Mouse (Mus musculus): ENCODE results near the gene Ifna13. TPM values are rescaled to one million over a fixed set of nuclear protein-coding genes. Genes with fewer than 3 reads are reported as not detected.

Ifna13 gene
- polyA plus RNA-seq (2012; fragmentation: generic; extraction: Trizol) = not detected
- long read RNA-seq, experiment 1 = 0 reads
- long read RNA-seq, experiment 2 = 0 reads

DNA sequence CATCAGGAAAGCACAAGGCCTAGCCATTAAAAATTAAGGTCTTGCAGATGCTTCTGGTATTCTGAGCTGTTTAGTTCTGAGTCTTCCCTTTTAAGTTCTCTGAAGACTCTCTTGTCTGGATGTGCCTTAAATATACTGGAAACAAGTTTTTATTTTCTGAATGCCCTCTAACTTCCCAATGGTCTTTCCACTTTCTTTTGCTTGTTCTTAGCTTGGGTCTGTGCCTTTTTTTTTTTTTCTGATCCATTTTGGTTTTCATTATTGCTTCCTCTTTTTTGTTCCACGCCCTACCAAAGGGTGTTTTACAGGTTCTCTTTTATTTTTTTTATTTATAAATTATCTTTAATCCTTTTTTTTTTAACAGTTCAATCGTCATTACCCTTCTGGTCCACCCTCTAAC is at the start of gene Ifna13:
Ifna13 (minus strand) TSS at position 101 of the 400 bp plus-strand sequence.
- Histone ChIP-seq H3K79me2 (ENCODE audit: control insufficient read depth, insufficient read depth) (no peaks in the 10 kb centered on the region), H3K27me3 (ENCODE audit: control insufficient read depth, insufficient read depth, insufficient read length) (no peaks in the 10 kb centered on the region), H3K4me3 (ENCODE audit: insufficient read depth, poor library complexity, severe bottlenecking) (no peak within 1 kb of the TSS), H3K79me3 (ENCODE audit: low read depth) (no peaks in the 10 kb centered on the region), H3K36me3 (ENCODE audit: control insufficient read depth, insufficient read depth) (no peaks in the 10 kb centered on the region), H3ac (ENCODE audit: control insufficient read depth, insufficient read length, low read depth) (no peak within 1 kb of the TSS)
- TF ChIP-seq FOSL1 (IDR thresholded peaks at IDR 0.05; ENCODE audit: insufficient read depth, low read length, poor library complexity, severe bottlenecking) (no peak), MYOG (IDR thresholded peaks at IDR 0.05; ENCODE audit: control insufficient read depth, extremely low read depth, insufficient read length) (no peak), MYOD1 (IDR thresholded peaks at IDR 0.05; ENCODE audit: control insufficient read depth, insufficient read length, low read depth) (no peak), CEBPB (IDR thresholded peaks at IDR 0.05; ENCODE audit: low read depth) (no peak), USF1 (IDR thresholded peaks at IDR 0.05; ENCODE audit: low read depth) (no peak), MAX (IDR thresholded peaks at IDR 0.05) (no peak), CTCF (IDR thresholded peaks at IDR 0.05; ENCODE audit: control insufficient read depth, insufficient read depth, insufficient read length) (no peak)

DNA sequence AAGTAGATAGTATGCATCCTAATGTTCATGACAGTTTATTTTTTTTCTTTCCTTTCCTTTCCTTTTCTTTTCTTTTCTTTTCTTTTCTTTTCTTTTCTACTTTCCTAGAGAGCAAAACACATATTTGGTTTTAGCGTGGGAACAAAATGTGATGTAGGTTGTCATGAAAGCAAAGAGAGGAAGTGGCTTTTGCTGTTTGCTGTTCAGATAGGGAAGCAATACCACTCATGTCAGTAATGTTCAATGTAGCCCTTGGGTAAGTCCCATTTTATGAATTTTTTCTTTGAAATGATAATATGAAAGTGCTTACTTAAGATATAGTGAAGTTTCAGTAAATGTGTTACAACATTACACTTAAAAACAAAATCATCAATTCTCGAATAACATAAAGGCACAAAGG is 49.1 kb upstream of the Ifna13 start:
- no peaks in the 10 kb centered on the region for H3K36me3 ChIP-seq (ENCODE audit: control insufficient read depth, insufficient read depth)
- TF ChIP-seq MYOD1 (IDR thresholded peaks at IDR 0.05; ENCODE audit: control insufficient read depth, insufficient read length, low read depth) = no peak
- H3K27me3 ChIP-seq (ENCODE audit: control insufficient read depth, insufficient read depth, insufficient read length) = peaks cover 3% of the 10 kb centered on the region
- no peaks in the 10 kb centered on the region for H3K79me2 ChIP-seq (ENCODE audit: control insufficient read depth, insufficient read depth)
- no peak overlapping the region for H3ac ChIP-seq (ENCODE audit: control insufficient read depth, insufficient read length, low read depth)
- no peak overlapping the region for H3K4me3 ChIP-seq (ENCODE audit: insufficient read depth, poor library complexity, severe bottlenecking)
- H3K79me3 ChIP-seq (ENCODE audit: low read depth) = no peaks in the 10 kb centered on the region

DNA sequence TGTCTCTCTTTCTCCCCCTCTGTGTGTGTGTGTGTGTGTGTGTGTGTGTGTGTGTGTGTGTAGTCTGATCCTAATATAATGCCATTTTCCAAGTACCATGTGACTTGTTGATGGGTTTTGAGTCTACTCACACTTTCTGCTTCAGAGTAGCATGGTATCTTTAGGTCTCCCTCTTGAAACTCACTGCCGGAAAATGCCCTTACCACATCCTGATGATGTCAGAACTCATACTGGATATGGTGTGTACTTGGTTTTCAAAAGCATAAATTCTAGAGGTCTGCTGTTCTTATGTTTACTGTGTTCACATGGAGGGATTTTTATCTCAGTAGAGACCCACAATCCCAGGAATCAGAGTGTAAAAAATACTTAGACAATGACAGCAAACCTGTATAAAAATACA is 48.3 kb upstream of the Ifna13 start:
- Histone ChIP-seq H3K79me2 (ENCODE audit: control insufficient read depth, insufficient read depth) (no peaks in the 10 kb centered on the region), H3K4me3 (ENCODE audit: insufficient read depth, poor library complexity, severe bottlenecking) (no peak overlapping the region), H3ac (ENCODE audit: control insufficient read depth, insufficient read length, low read depth) (no peak overlapping the region), H3K79me3 (ENCODE audit: low read depth) (no peaks in the 10 kb centered on the region), H3K36me3 (ENCODE audit: control insufficient read depth, insufficient read depth) (no peaks in the 10 kb centered on the region), H3K27me3 (ENCODE audit: control insufficient read depth, insufficient read depth, insufficient read length) (peaks cover 3% of the 10 kb centered on the region)
- TF ChIP-seq CEBPB (IDR thresholded peaks at IDR 0.05; ENCODE audit: low read depth) (no peak), USF1 (IDR thresholded peaks at IDR 0.05; ENCODE audit: low read depth) (no peak), CTCF (IDR thresholded peaks at IDR 0.05; ENCODE audit: control insufficient read depth, insufficient read depth, insufficient read length) (no peak), MYOG (IDR thresholded peaks at IDR 0.05; ENCODE audit: control insufficient read depth, extremely low read depth, insufficient read length) (no peak), FOSL1 (IDR thresholded peaks at IDR 0.05; ENCODE audit: insufficient read depth, low read length, poor library complexity, severe bottlenecking) (no peak), MAX (IDR thresholded peaks at IDR 0.05) (no peak), MYOD1 (IDR thresholded peaks at IDR 0.05; ENCODE audit: control insufficient read depth, insufficient read length, low read depth) (no peak)

DNA sequence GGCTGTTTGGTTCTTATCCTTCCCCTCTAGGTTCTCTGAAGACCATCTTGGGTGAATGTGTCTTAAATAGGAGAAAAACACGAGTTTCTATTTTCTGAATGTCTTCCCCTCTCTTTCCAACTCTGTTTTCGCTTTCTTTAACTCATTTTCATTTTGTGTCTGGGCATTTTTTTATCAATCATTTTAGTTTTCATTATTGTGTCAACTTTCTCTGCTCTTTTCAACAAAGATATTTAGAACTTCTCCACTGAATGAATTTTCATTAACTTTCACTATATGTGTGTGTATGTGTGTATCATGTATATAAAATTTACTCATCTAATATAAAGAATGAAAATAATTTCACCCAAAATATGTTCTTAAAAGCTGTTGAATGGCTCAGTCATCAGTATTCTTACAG is 47.0 kb upstream of the Ifna13 start, which contains the start of gene Ifnab:
Ifnab (minus strand) TSS at position 101 of the 400 bp plus-strand sequence.
- Histone ChIP-seq H3K27me3 (ENCODE audit: control insufficient read depth, insufficient read depth, insufficient read length) (peaks cover 3% of the 10 kb centered on the region), H3K79me2 (ENCODE audit: control insufficient read depth, insufficient read depth) (no peaks in the 10 kb centered on the region), H3K36me3 (ENCODE audit: control insufficient read depth, insufficient read depth) (no peaks in the 10 kb centered on the region)

DNA sequence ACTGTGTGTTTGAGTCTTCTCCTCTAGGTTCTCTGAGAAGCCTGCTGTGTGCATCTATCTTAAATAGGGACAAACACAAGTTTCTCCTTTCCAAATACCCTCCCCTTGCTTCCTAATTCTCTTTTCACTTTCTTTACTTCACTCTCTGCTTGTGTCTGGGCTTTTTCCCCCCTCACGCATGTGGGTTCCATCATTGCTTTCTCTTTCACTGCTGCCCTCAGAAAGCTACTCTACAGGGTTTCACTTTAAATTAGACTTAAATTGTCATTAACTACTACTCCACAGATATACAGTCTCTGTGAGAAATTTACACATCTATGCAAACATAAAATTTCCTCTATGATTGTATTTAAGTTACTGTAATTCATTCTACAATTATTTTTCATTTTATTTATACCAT is 39.6 kb upstream of the Ifna13 start, which contains the start of gene Ifna2:
Ifna2 (minus strand) TSS at position 101 of the 400 bp plus-strand sequence.
- no peak within 1 kb of the TSS for H3K4me3 ChIP-seq (ENCODE audit: insufficient read depth, poor library complexity, severe bottlenecking)
- no peaks in the 10 kb centered on the region for H3K36me3 ChIP-seq (ENCODE audit: control insufficient read depth, insufficient read depth)
- H3ac ChIP-seq (ENCODE audit: control insufficient read depth, insufficient read length, low read depth) = no peak within 1 kb of the TSS
- TF ChIP-seq FOSL1 (IDR thresholded peaks at IDR 0.05; ENCODE audit: insufficient read depth, low read length, poor library complexity, severe bottlenecking) (no peak), USF1 (IDR thresholded peaks at IDR 0.05; ENCODE audit: low read depth) (no peak), CEBPB (IDR thresholded peaks at IDR 0.05; ENCODE audit: low read depth) (no peak), MYOD1 (IDR thresholded peaks at IDR 0.05; ENCODE audit: control insufficient read depth, insufficient read length, low read depth) (no peak), CTCF (IDR thresholded peaks at IDR 0.05; ENCODE audit: control insufficient read depth, insufficient read depth, insufficient read length) (no peak), MAX (IDR thresholded peaks at IDR 0.05) (no peak), MYOG (IDR thresholded peaks at IDR 0.05; ENCODE audit: control insufficient read depth, extremely low read depth, insufficient read length) (no peak)
- H3K79me2 ChIP-seq (ENCODE audit: control insufficient read depth, insufficient read depth) = no peaks in the 10 kb centered on the region
- no peaks in the 10 kb centered on the region for H3K27me3 ChIP-seq (ENCODE audit: control insufficient read depth, insufficient read depth, insufficient read length)
- no peaks in the 10 kb centered on the region for H3K79me3 ChIP-seq (ENCODE audit: low read depth)

More for the DNA sequence above, 47.0 kb upstream of the Ifna13 start, which contains the start of gene Ifnab:
- no peak within 1 kb of the TSS for H3ac ChIP-seq (ENCODE audit: control insufficient read depth, insufficient read length, low read depth)
- TF ChIP-seq MYOG (IDR thresholded peaks at IDR 0.05; ENCODE audit: control insufficient read depth, extremely low read depth, insufficient read length) = no peak
- TF ChIP-seq CTCF (IDR thresholded peaks at IDR 0.05; ENCODE audit: control insufficient read depth, insufficient read depth, insufficient read length) = no peak
- no peak for TF ChIP-seq USF1 (IDR thresholded peaks at IDR 0.05; ENCODE audit: low read depth)
- TF ChIP-seq CEBPB (IDR thresholded peaks at IDR 0.05; ENCODE audit: low read depth) = no peak
- no peak for TF ChIP-seq MYOD1 (IDR thresholded peaks at IDR 0.05; ENCODE audit: control insufficient read depth, insufficient read length, low read depth)
- no peaks in the 10 kb centered on the region for H3K79me3 ChIP-seq (ENCODE audit: low read depth)
- no peak within 1 kb of the TSS for H3K4me3 ChIP-seq (ENCODE audit: insufficient read depth, poor library complexity, severe bottlenecking)

DNA sequence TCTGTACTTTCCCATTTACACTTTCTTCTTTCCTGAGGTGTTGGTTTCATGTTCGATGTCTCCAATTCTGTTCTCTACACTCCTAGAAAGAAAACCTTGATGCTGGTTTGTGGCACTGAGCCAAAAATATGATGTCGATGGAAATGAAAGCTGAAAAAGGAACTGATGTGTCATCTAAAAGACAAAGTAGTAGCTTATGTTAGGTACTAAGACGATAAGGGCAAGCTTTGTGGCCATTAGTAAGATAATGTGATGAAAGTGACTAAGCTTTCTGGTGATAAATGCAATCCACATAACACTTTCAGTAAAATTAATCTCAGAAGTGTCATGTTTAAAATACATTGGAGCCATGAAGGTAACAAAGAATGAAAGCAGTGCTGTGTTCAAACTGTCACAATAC is 37.1 kb upstream of the Ifna13 start:
- Histone ChIP-seq H3K79me2 (ENCODE audit: control insufficient read depth, insufficient read depth) (no peaks in the 10 kb centered on the region), H3K4me3 (ENCODE audit: insufficient read depth, poor library complexity, severe bottlenecking) (no peak overlapping the region), H3K36me3 (ENCODE audit: control insufficient read depth, insufficient read depth) (no peaks in the 10 kb centered on the region), H3K79me3 (ENCODE audit: low read depth) (no peaks in the 10 kb centered on the region), H3ac (ENCODE audit: control insufficient read depth, insufficient read length, low read depth) (no peak overlapping the region), H3K27me3 (ENCODE audit: control insufficient read depth, insufficient read depth, insufficient read length) (no peaks in the 10 kb centered on the region)
- no peak for TF ChIP-seq MAX (IDR thresholded peaks at IDR 0.05)
- no peak for TF ChIP-seq CTCF (IDR thresholded peaks at IDR 0.05; ENCODE audit: control insufficient read depth, insufficient read depth, insufficient read length)
- no peak for TF ChIP-seq USF1 (IDR thresholded peaks at IDR 0.05; ENCODE audit: low read depth)
- TF ChIP-seq MYOD1 (IDR thresholded peaks at IDR 0.05; ENCODE audit: control insufficient read depth, insufficient read length, low read depth) = no peak
- no peak for TF ChIP-seq CEBPB (IDR thresholded peaks at IDR 0.05; ENCODE audit: low read depth)
- TF ChIP-seq FOSL1 (IDR thresholded peaks at IDR 0.05; ENCODE audit: insufficient read depth, low read length, poor library complexity, severe bottlenecking) = no peak
- no peak for TF ChIP-seq MYOG (IDR thresholded peaks at IDR 0.05; ENCODE audit: control insufficient read depth, extremely low read depth, insufficient read length)
